Mouse (Mus musculus) ovary, adult 18-20 months (tissue): Measurements from ENCODE around the gene Jph4.

Source experiments
- DNase-seq: peaks from one replicate; pipeline ENCODE4 v3.0.0; 2022; ENCODE audit warnings: low spot score, mixed read lengths

The Jph4 gene

DNA sequence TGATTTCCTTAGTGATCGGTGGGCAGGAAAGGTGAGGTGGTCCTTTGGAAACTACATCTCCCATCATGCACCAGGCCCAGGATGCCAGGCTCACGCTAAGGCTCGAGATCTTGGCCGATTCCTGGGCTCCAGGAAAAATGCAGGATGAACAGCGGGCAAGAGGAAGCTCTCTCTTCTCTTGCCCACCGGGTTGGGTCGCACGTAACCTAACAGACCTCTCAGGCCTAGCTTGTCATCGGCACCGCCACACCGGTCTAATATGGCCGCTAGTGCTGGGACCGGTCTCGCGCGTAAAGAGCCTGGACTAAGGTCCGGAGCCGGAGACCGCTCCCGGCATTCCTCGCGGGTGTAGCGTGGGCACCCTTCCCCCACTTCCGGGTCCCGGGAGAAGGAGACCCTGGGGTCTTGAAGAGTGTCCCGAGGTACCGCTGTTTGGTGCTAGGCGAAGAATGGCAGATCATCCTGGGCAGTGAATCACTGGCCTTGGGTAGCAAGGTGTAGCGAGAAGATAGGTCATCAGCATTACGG lies 22.0 kb downstream of the Jph4 start, which contains the start of gene Thtpa:
Thtpa (plus strand) TSS at position 81 of the 528 bp plus-strand sequence.
- peak; percentile 64 for DNase-seq

DNA sequence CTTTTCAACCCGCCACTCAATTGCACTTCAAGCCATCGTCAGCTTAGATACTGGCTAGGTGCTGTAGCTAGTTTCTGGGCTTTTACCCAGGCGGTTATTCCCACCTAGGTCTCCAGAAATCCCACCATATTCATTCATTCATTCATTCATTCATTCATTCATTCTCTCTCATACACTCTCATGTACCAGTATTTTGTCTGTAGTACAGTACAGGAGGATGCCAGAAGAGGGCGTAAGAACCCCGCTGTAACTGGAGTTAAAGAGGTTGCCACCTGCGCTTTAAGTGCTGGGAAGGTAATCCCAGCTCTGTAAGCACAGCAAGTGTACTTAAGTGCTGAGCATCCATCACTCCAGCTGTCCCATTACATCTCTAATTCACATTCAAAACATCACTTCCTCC lies 22.8 kb downstream of the Jph4 start:
- no peak for DNase-seq

DNA sequence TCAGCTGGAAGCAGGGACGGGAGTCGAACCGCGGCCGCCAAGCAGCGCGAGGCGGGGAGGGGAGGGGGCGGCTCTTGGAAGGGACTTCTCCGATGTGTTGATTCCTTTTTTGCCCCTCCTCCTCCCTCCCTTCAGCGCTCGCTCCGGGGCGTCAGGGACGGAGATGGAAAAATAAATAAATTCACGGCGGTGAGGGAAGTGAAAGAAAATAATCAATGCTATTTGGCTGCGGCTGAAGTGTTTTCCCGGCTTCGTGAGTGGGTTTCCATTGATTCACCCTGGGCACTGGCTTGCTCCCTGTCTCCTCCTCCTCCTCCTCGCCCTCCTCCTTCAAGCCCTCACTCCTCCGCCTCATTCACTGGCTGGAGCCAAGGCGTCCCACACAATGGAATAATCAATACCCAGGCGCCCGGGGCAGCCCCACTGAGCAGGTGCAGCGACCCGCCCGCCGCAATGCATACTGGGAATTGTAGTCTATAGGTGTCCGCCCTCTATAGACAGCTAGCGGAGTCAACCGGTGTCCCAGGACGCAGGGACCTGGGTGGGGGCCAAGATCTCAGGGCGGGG lies 24.6 kb downstream of the Jph4 start, which contains the start of gene Zfhx2:
Zfhx2 (minus strand) TSS at position 314 of the 567 bp plus-strand sequence.
- DNase-seq, result peak; percentile 94

DNA sequence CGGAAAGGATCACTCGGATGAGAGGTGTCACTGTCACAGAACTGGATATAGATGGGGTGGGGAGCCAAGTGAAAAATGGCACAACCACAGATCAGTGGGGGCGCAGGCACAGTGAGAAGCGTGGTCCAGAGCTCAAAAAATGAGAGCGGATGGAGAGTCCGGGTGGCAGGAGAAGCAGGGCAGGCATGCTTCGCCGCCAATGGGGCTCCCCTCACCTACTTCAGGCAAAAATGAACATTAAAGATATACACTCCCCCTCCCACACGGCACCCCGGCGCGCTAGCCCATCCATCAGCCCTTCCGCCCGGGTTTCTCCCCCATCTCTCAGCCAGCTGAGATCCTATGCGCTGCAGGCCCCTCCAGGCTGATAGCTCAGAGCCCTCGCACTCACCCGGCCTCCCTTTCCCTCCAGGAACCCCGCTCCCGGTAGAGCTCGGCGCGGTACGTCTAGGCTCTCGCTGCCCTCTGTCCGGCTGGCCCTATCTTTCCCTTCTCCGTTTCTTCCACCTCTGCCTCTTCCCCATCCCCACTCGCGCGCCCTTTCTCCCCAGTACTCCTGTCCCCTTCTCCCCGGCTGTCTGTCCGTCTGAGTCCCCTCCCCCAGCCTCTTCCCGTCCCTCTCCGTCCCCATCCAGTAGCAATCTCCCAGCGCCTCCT lies 25.4 kb downstream of the Jph4 start:
- DNase-seq, result no peak

DNA sequence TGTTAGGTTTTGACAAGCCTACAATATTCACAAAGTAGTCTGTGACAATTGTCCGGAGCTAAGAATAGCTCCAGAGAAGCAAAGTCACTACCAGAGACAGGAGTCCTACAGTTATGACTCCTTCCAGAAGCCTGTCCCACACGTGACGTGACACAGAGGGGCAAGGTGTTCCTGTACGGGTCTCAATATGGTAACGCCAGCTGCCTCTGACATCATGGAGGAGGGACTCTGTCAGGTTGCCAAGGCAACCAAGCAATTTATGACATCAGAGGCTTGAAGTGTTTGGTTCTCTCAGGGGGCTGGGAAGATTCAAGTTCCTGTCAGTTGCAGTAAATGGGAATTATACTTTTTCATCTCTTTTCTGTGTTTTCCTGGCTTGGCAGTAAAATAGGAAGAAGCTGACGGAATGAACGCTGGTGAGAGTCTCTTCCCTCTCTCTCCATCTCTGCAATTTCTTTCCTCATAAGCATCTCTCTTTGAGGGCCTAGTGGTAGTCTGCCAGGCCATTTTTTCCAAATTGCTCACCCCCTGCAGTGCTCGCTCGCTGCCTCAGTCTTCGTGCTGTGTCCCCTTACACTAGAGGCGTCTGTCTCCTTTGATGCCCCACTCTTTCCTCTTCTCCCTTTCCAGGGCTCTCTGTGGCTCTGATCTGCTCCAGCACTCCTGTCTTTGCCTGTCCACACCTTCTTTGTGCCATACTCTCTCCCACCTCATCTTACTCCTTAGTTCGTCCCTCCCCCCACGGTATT lies 27.4 kb downstream of the Jph4 start:
- no peak for DNase-seq

DNA sequence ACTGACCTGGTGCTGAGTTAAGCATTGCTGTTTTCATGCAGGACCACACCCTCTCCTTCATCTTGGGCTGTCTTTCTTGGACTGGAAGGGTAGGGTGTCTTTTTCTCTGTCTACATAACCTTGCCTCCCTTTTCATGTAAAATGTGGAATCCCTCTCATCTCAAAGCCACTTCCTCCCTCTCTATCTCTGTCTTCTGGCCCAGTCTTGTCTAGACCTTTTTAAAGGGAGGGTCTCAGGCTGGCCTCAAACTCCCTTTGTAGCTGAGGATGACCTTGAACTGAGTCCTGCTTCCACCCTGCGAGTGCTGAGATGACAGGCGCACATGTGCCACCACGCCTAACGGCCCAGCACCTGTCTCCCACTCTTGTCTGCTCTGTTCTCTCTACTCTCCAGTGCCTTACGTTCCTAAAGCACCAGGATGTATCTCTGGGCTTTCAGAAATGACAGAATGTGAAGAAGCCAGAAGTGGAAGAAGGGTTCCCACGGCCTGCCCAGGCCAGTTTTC lies 30.7 kb downstream of the Jph4 start:
- DNase-seq, result no peak

DNA sequence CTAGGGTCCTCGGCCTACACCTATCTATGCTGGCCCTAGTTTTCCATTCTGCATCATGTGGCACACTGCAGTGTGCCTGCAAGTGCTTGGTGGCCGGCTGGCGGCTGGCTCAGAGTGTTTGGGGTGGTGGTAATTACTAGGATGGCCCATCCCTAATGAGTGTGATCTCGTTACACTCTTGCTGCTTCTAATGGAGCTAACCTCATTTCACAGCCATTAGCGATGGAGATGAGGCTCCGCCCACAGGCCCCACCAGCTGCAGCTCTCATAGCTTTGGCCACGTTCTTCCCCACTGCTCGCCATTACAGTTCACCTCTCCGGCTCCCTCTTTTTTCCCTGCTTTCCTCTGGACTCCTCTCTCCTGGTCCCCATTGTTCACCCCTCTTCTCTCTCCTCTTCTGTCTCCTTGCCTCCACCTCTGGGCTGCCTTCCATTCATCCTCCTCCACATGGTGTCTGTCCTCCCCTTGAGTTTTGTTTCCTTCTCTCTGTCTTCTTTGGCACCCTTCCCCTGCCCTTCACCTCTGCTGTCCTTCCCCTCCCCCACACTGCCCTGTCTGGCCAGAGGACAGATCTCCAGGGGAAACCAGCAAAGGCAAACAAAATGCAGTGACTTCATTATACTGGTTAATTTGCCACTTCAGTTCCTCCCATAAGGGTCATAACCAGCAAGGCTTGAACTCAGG lies 31.3 kb downstream of the Jph4 start:
- peak; percentile 47 for DNase-seq

DNA sequence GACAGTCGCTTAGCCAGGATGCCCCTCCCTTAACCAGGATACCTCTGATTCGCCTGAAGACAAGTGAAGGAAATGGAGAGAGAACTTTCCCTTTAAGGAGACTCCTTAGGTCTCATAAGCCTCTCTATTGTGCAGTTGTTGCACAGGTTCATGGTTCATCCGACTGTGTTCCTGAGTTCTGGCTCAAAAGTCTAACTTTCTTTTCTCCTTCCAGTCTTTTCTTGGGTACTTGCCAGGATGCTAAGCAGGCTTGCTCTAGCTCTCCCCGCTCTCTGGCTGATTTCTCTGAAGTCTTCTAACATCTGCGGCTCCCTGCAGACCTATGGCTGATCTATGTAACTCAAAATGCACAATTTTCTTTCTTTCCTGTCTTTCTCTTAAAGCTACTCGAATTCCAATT lies 33.3 kb downstream of the Jph4 start:
- DNase-seq, result no peak

DNA sequence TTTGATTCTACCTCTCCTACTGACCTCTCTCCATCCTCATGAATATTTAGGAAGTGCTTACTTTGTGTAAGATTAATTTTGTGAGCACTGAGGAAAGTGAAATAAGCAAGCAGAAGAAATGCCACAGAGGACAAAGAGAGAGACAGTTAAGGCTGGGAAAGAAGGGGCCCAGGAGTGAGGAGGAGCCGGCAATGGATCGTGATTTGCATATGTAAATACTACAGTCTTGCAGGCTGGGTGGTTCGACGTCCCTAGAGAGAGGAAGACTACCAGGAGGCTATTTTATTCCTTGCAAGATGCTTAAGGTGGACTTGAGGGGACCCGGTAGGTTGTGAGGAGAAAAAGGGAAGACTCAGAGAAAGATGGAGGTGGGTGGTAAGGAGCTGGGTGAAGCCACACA lies 35.6 kb downstream of the Jph4 start:
- DNase-seq, result no peak

DNA sequence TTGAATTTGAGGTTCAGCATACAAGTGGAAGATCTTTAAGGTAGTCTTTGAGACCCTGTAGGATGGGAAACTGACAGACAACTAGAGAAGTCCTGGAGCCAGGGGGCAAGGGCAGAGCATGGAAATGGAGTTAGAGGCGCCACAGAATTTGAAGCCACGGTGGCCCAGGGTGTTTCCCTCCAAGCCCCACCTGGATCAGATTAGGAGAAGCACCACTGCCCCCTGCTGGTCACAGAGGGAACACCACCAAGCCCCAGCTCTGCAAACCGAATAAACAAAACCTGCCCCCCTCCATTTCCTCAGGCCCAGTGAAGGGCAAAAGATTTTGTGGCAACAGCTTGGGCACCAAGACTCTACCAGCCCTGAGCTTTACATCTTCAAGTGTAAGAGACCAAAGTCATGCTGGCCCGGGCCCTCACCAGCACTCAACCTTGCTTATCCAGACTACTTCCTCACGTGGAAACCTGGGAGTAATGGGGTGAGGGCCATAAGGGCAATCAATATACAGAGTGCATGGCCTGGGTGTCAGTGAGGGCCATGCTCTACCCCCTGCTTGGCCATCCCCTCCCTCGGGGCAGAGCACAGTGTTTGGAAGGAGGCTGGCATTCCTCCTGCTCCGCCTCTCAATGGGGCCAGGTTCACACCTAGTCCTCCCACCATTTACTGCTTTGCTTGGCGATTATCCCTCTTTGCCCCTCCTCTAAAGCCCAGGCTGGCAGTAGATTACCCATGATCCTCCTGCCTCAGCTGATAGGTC lies 37.3 kb downstream of the Jph4 start:
- DNase-seq, result no peak

DNA sequence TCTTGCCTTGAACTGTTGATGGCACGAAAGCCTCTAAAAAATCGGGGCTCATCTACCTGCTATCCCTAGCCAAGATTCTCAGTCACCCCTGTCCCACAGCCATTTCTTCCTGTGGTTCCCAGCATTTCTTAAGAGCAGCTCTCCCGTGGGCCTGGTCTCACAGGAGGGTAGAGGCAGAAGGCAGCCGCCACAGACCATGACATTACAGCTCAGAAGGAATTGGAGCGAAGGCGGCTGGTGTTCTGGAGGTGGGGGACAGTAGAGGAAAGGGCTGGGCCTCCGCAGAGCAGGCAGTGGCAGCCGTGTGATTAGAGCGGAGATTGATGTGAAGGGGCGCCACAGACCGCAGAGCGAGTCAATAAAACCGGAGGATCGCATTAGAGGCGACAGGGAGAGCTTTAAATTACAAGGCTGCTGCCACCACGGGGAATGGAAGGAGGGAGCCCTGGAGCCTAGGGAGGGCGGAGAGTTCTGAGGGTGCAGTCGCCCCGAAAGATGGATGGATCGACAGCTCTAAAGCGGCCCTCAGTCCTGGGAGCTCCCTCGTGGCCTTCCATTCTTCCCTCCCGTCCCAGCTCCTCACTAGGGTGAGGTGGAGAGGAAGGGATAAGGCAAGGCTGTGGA lies 38.3 kb downstream of the Jph4 start:
- DNase-seq, result no peak

DNA sequence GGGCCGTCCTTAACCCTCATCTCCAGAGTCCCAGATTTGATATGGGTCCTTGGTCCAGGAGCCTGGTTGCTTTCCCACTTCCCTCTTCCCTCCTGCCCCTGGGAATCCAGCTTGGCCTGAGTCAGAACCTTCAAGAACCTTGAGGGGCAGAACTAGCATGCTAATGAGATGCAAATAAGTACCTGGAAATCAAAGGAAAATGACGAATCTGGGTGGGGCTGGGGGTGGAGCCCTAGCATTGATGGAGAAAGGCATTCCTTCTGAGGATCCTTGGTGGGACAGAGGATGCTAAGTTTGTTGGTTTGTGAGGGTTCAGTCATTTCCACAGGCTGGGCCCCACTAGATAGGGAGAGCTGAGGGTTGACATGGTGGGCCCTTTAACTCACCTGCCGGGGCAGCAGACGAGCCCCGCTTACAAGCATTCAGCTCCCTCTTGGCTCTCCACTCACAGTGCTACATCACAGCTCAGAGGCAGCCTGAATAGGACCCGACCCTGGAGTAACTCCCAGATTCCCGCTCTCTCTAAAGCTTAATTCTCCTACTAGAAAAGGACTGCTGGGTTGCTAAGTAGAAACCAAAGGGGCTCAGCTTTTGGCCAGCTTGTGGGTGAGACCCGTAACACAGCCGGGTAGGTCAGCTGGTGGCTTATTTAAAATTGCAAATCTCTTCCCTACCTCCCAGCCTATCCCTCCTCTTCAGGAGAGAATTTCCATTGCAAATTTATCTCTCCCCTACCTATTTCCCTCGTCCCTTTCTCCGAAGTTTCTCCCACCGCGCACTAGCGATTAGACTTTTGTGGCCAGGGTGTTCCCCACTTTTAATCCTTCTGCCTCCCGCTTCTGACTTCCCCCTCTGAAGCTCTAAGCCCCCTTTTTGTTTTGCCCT lies 39.0 kb downstream of the Jph4 start:
- DNase-seq, result no peak

DNA sequence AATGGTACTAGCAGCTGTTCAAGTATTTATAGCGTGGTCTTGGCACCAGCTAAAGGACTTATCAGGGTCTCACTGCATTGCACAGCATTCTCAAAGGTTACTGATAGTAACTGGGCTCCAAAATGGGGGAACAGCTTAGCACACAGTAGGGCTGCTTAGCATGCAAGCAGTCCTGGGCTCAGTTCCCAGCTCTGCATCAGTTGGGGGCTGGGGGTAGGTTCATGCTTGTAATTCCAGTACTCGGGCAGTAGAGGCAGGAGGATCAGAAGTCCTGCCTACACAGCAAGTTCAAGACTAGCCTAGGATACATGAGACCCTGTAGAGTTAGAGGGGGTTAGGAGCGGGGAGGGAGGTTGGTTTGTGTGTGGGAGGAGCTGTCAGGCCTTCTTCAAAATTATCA lies 39.8 kb downstream of the Jph4 start:
- DNase-seq, result no peak

DNA sequence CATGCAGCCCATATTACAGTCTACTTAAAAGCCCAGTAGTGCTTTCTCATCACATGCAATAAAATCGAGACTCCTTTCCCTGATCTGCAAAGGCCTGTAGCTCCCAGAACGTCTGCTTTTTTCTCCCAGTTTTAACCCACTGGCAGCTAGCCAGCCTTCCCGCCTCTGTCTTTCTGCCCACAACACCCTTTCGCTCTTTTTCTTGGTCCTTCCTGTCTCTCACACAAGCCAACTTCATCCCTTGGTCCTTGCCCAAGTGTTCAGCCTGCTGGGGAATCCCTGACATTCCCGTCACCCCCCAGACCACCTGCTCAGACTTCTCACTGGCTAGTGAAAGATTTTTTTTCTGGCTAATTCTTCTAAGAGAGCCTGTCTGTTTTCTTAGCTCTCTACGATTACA lies 40.5 kb downstream of the Jph4 start:
- DNase-seq, result no peak

DNA sequence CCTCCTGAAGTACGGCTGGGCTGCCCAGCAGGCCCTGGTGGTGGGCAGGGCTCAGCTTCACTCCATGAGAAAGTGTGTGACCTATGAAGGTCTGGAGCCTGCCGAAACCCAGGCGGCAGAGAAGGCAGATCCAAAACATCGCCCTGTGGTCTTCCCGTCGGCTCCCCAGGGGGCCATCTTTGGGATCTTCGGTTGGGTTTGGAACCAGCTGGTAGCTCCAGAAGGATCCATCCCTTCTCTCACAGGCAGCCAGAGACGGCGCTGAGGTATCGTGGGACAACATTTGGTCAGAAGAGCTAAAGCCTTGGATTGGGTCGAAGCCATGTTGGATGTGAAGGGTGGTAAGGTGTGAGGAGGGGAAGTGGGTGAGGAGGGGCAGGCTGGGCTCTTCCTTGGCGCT lies 42.3 kb downstream of the Jph4 start:
- DNase-seq, result no peak

DNA sequence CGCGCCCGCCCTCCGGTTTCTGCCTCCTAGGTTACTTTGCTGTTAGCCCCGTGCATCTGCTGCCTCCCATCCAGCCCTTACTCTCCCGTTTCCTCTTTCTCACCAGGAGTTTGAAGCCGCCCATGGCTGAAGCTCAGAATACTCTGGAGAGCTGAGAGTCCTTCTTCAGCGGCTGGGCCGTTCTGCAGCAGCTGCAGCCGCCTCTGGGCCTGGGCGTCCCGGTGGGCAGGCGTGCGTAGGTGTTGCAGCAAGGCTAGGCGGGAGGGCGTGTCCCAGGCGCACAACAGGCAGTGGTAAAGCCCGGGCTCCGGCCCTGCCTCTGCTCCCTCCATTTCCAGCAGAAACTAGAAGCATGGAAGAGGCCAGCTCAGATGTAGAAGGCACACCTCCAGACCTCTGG lies 45.0 kb downstream of the Jph4 start:
- no peak for DNase-seq

DNA sequence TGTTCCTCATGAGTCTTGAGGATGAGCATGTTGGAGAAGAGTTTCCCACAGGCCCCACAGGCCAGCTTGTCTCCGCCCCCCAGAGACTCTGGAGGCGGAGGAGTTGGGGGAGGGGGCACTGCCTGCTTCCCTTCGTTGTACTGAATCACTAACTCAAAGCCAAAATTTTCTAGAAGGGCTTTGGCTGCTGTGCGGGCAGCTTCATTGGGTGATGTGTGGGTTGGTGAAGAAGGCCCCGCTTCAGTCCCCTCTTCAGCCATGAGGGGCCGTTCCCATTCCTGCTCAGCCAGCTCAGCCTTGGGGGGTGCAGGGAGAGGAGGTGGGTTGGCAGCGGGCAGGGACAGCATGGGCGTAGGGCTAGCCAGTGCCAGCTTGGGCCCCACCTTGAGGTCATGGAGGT lies 50.7 kb downstream of the Jph4 start:
- no peak for DNase-seq

DNA sequence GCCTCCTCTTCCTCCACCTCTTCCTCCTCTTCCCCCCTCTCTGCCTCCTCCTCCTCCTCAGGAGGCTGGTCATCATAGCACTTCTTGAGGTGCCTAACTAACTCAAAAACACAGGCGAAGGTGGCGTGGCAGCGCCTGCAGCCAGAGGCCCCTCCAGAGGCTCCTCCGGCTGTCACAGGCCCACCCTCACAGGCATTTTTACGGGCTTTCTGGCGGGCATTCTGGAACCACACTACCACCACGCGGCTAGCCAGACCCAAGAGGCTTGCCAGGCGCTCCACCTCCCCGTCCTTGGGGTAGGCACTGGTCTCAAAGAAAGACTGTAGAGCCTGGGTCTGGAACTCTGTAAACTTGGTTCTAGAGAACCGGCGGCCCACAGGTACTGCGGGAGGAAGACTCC lies 51.3 kb downstream of the Jph4 start:
- DNase-seq, result no peak

DNA sequence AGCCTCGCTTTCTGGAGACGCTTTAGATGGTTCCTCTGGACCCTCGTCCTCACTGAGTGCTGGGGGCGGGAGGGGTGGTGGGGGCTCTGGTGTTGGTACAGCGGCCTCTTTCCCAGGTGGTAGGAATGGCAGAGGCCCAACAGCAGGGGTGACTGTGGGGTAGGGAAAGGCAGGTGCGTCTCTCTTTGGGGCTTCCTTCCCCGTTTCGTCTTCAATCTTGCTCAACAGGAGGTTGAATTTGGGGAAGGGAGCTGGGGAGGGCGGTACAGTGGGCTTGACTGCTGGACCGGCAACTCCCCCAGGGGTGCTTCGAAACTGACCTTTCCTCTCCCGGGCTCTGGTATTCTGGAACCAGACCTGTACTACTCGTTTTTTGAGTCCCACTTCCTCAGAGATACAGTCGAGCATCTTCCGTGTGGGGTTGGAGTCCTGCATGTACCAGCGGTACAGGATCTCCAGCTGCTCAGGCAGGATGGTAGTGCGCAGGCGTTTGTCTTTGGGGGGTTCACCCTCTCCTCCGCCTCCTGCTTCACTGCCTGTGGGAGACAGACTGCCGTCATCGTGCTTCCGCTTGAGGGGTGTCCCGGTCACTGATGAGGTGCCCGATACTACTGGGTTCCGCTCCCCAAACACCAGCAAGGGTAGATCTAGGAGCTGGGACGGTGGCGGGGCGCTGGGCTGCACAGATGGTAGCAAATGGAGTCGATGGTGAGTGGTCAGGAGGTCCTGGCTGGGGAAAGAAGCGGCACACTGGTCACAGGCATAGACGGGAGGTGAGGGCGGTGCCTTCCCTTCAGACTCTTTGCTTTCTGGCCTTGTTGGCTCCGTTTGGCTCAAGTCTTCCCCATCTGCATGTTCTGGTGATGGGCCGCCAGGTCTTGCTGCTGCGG lies 52.0 kb downstream of the Jph4 start:
- no peak for DNase-seq
